In genomic region chr14:25405191-25405590, GRCm38 (mm10) we compare ENCODE assay signal across 11 mouse cellular contexts. TPM values are rescaled to one million over a fixed set of nuclear protein-coding genes. Genes with fewer than 3 reads are reported as not detected.
DNase-seq lines count a peak whose midpoint lies in the region; ATAC-seq and TF ChIP-seq lines count a peak whose summit lies in the region.
"Had no signal": no experiment of that assay in that cellular context is flagged by ENCODE, and none has a peak within 500 bp of the region (broad histone marks: within the 10 kb centered on the region; RNA-seq: fewer than 3 reads in every experiment).

No protein-coding gene starts in this region.

- no peak overlapping the region for H3K4me2 ChIP-seq in liver, embryonic 11.5 days
- H3K4me2 ChIP-seq in heart, embryonic 13.5 days: no peak overlapping the region
- H3K4me2 ChIP-seq: limb, embryonic 12.5 days; midbrain, embryonic 13.5 days had no signal

- H3K9me3 ChIP-seq in liver, embryonic 11.5 days (ENCODE audit: control insufficient read depth, low read length): no peaks in the 10 kb centered on the region
- no peaks in the 10 kb centered on the region for H3K9me3 ChIP-seq in heart, embryonic 13.5 days
- H3K9me3 ChIP-seq: limb, embryonic 12.5 days; midbrain, embryonic 13.5 days had no signal

- no peak for ATAC-seq in liver, embryonic 11.5 days (replicated peaks; ENCODE audit: low FRiP score)
- peak; percentile 35; the same call in 1 of the 2 replicates for ATAC-seq in heart, embryonic 13.5 days (ENCODE audit: extremely low read depth, insufficient number of reproducible peaks, low FRiP score, low TSS enrichment)
- ATAC-seq in granulocyte monocyte progenitor cell, adult 5-6 weeks (replicated peaks; ENCODE audit: poor library complexity, severe bottlenecking): no peak
- no peak for ATAC-seq in erythroid progenitor cell, adult 5-6 weeks (replicated peaks; ENCODE audit: low FRiP score, poor library complexity, severe bottlenecking)
- ATAC-seq: midbrain, embryonic 13.5 days; Patski had no signal

- 60% methylated on average over 4 of the region's 4 CpGs for WGBS in liver, adult 2 months
- WGBS in liver, embryonic 11.5 days: 76% methylated on average over 4 of the region's 4 CpGs
- WGBS in heart, embryonic 13.5 days: 48% methylated on average over 4 of the region's 4 CpGs

- no peaks in the 10 kb centered on the region for H3K79me2 ChIP-seq in liver, adult 2 months (ENCODE audit: control insufficient read depth, insufficient read depth, low read length)

- H3K27ac ChIP-seq in liver, adult 2 months (replicated peaks; ENCODE audit: insufficient read depth, low read depth, low read length): no peak overlapping the region
- H3K27ac ChIP-seq in liver, embryonic 11.5 days (ENCODE audit: low read depth, low read length): no peak overlapping the region
- peak overlapping the region; percentile 74 for H3K27ac ChIP-seq in heart, embryonic 13.5 days (replicated peaks)
- H3K27ac ChIP-seq: limb, embryonic 12.5 days; midbrain, embryonic 13.5 days had no signal

- H3K9ac ChIP-seq in liver, adult 2 months (ENCODE audit: low read depth, low read length): no peak overlapping the region
- no peak overlapping the region for H3K9ac ChIP-seq in liver, embryonic 11.5 days (ENCODE audit: low read depth, low read length)
- H3K9ac ChIP-seq in heart, embryonic 13.5 days: peak overlapping the region; percentile 28; the same call in 1 of the 2 replicates
- H3K9ac ChIP-seq: limb, embryonic 12.5 days; midbrain, embryonic 13.5 days had no signal

- no peaks in the 10 kb centered on the region; the same call in 1 of the 2 replicates for H3K4me1 ChIP-seq in liver, adult 2 months (ENCODE audit: control insufficient read depth, insufficient read depth, low read length)
- H3K4me1 ChIP-seq in liver, embryonic 11.5 days (replicated peaks; ENCODE audit: control insufficient read depth, insufficient read depth, low read length): peaks cover 30% of the 10 kb centered on the region
- H3K4me1 ChIP-seq in heart, embryonic 13.5 days: peaks cover 58% of the 10 kb centered on the region

- H3K36me3 ChIP-seq in liver, adult 2 months (ENCODE audit: control insufficient read depth, insufficient read depth, low read length): no peaks in the 10 kb centered on the region
- no peaks in the 10 kb centered on the region for H3K36me3 ChIP-seq in liver, embryonic 11.5 days (ENCODE audit: control insufficient read depth, insufficient read depth, low read length)
- no peaks in the 10 kb centered on the region for H3K36me3 ChIP-seq in heart, embryonic 13.5 days
- H3K36me3 ChIP-seq: limb, embryonic 12.5 days; midbrain, embryonic 13.5 days had no signal

- H3K27me3 ChIP-seq in liver, adult 2 months (ENCODE audit: control insufficient read depth, insufficient read depth, low read length): no peaks in the 10 kb centered on the region
- H3K27me3 ChIP-seq in liver, embryonic 11.5 days (replicated peaks; ENCODE audit: control insufficient read depth, insufficient read depth, low read length): no peaks in the 10 kb centered on the region
- H3K27me3 ChIP-seq in heart, embryonic 13.5 days (replicated peaks): no peaks in the 10 kb centered on the region
- H3K27me3 ChIP-seq: limb, embryonic 12.5 days; midbrain, embryonic 13.5 days; Patski had no signal

- TF ChIP-seq POLR2A in liver, adult 2 months (IDR thresholded peaks at IDR 0.05; ENCODE audit: extremely low read depth, insufficient read depth, low read length): no peak

- TF ChIP-seq CTCF in liver, adult 2 months (IDR thresholded peaks at IDR 0.05; ENCODE audit: low read depth, low read length): no peak

- no peak overlapping the region for H3K4me3 ChIP-seq in liver, adult 2 months (ENCODE audit: insufficient read depth, low read depth, low read length)
- no peak overlapping the region for H3K4me3 ChIP-seq in liver, embryonic 11.5 days (ENCODE audit: low read depth, low read length)
- H3K4me3 ChIP-seq in heart, embryonic 13.5 days: no peak overlapping the region
- H3K4me3 ChIP-seq: limb, embryonic 12.5 days; midbrain, embryonic 13.5 days had no signal

- DNase-seq in liver, adult 2 months (ENCODE audit: extremely low read depth, low read depth, low spot score): peak; percentile 54
- DNase-seq in liver, embryonic 11.5 days (ENCODE audit: low spot score): no peak
- DNase-seq in adrenal gland, postnatal 10 days: peak; percentile 77
- DNase-seq in lung, postnatal 14 days: peak; percentile 29
- DNase-seq in thymus, postnatal 10 days (ENCODE audit: low spot score in 2 of 2): no peak

RNA-seq across cellular contexts. Expression of gene Zmiz1, which starts 53.8 kb away (rescaled TPM):
- total RNA-seq in liver, adult 2 months (2014; rRNA removed): 5.3 and 10.1 TPM in 2 replicates
- 10.2 and 11.0 TPM in 2 replicates for polyA plus RNA-seq in liver, adult 2 months (2012; rRNA removed)
- polyA plus RNA-seq in liver, embryonic 11.5 days (2014; fragmentation: Nextera tagmentation; extraction: Ambion mirVana): 27.5 and 31.0 TPM in 2 replicates
- total RNA-seq in adrenal gland, postnatal 10 days (2021): 10 to 100 TPM; 63.8 to 73.3 TPM
- 25.1 and 25.7 TPM in 2 replicates for polyA plus RNA-seq in heart, embryonic 13.5 days (2015; fragmentation: Nextera tagmentation; extraction: Ambion mirVana)
- total RNA-seq in granulocyte monocyte progenitor cell, adult 5-6 weeks (2014; fragmentation: Nextera tagmentation): 93.2 and 97.4 TPM in 2 replicates
- 6.9 and 8.9 TPM in 2 replicates for total RNA-seq in granulocyte monocyte progenitor cell, adult 5-6 weeks (2017)
- 20.9 and 36.0 TPM in 2 replicates for total RNA-seq in erythroid progenitor cell, adult 5-6 weeks (2015; ENCODE audit: low replicate concordance)
- total RNA-seq in erythroid progenitor cell, adult 5-6 weeks (2017; ENCODE audit: low replicate concordance): 4.0 and 4.6 TPM in 2 replicates

Comparison
In these comparisons a context has a peak if more than half of its experiments do, and no peak if none do; other contexts are left out.
1. DNase-seq: peak in liver, adult 2 months (single experiment), adrenal gland, postnatal 10 days (single experiment) and lung, postnatal 14 days (single experiment); none in liver, embryonic 11.5 days (single experiment) and thymus, postnatal 10 days (0 of 2).